Mouse (Mus musculus) embryonic facial prominence, embryonic 10.5 days (tissue): Measurements from ENCODE around the gene Cbr1. TPM values are rescaled to one million over a fixed set of nuclear protein-coding genes. Genes with fewer than 3 reads are reported as not detected.

Experiments
- DNase-seq: peaks from one replicate; pipeline ENCODE4 v3.0.0-alpha.2; 2017; ENCODE audit warnings: low spot score
- H3K27ac ChIP-seq: fragments of 300-500 bp; sonication (generic); replicated peaks from 2 replicates; pipeline ENCODE4 v1.5.1; 2016; ENCODE audit warnings: mild to moderate bottlenecking
- H3K27me3 ChIP-seq: fragments of 300-500 bp; sonication (generic); replicated peaks from 2 replicates; pipeline ENCODE4 v1.6.1; 2016; ENCODE audit warnings: low read depth, mild to moderate bottlenecking; ENCODE audit not compliant: poor library complexity, severe bottlenecking
- H3K36me3 ChIP-seq: fragments of 300-500 bp; sonication (generic); replicated peaks from 2 replicates; pipeline ENCODE4 v1.6.1; 2016; ENCODE audit warnings: mild to moderate bottlenecking, moderate library complexity
- H3K4me1 ChIP-seq: fragments of 300-500 bp; sonication (generic); 2 replicates; pipeline ENCODE4 v1.6.1; 2016
- H3K4me3 ChIP-seq: fragments of 300-500 bp; sonication (generic); 2 replicates; pipeline ENCODE4 v1.5.1; 2016; ENCODE audit warnings: mild to moderate bottlenecking, moderate library complexity
- H3K9me3 ChIP-seq: fragments of 300-500 bp; sonication (generic); 2 replicates; pipeline ENCODE4 v1.6.1; 2016; ENCODE audit warnings: mild to moderate bottlenecking
- WGBS: fragments of 180-500 bp; shearing (Covaris S2); methylation state at CpG from one replicate; pipeline ENCODE4 v1.1.7; 2016; 5-methylcytosine and 5-hydroxymethylcytosine counted together
- polyA plus RNA-seq: library from polyadenylated mRNA; unstranded; fragments of >200 nt; fragmentation: Nextera tagmentation; extraction: Ambion mirVana; gene quantifications from 2 replicates; pipeline ENCODE4 v1.2.1, GENCODE M21; 2016

Cbr1 gene
- polyA plus RNA-seq, 1 experiment from 2014 or later = 111 TPM

DNA sequence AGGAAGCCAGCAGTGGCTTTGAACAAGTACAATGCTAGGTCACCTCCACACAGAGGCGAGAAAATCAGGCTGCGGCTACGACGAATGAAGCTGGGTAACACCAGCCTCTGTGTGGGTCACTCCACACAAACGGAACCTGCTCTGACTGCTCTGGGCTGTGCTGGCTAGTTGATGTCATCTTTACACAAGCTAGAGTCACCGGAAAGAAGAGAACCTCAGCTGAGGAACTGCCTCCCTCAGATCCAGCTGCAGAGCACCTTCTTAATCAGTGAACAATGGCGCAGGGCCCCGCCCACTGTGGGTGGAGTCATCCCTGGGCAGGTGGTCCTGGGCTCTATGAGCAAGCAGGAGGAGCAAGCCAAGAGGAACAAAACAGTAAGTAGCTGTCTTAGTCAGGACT is 19.3 kb upstream of the Cbr1 start:
- H3K4me1 ChIP-seq = peaks cover 23% of the 10 kb centered on the region
- 66% methylated on average over 8 of the region's 8 CpGs for WGBS
- H3K36me3 ChIP-seq = peaks cover 55% of the 10 kb centered on the region
- no peak for DNase-seq
- H3K27me3 ChIP-seq = no peaks in the 10 kb centered on the region
- no peak overlapping the region for H3K4me3 ChIP-seq
- H3K27ac ChIP-seq = no peak overlapping the region
- H3K9me3 ChIP-seq = no peaks in the 10 kb centered on the region

DNA sequence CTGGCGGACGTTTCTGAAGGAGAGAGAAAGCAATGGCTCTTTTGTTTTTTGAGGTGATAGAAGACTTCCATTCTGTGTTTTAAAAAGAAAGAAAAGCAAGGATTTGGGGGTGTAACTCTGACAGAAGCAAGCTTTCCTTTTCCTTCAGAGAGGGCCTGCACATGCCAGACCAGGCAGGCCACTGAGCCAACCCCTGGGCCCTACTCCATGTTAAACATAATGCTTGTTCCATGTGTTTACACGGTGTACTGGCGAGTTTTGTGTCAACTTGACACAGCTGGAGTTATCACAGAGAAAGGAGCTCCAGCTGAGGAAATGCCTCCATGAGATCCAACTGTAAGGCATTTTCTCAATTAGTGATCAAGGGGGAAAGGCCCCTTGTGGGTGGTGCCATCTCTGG is 17.4 kb upstream of the Cbr1 start:
- no peak for DNase-seq
- H3K36me3 ChIP-seq = peaks cover 65% of the 10 kb centered on the region
- 74% methylated on average over 4 of the region's 4 CpGs for WGBS
- H3K27ac ChIP-seq = no peak overlapping the region
- H3K9me3 ChIP-seq = no peaks in the 10 kb centered on the region
- no peak overlapping the region for H3K4me3 ChIP-seq
- H3K27me3 ChIP-seq = no peaks in the 10 kb centered on the region
- H3K4me1 ChIP-seq = peaks cover 23% of the 10 kb centered on the region

DNA sequence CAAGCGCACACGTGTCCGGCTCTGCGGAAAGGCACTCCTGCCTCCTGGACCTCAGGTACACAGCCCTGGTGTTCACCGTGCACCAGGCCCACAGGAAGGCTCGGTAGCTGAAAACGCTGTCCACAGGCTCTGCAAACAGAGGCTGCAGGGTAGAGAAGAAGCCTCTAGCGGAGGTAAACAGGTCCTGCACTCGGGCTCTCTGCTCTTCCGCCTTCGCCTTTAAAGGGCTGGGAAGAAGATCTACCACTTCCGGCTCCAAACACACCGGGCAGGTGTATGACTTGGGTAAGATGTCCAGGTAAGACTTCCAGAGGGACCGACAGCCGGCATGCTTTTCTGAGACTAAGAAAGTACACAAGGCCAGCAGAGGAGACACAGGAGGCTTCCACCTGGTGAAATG is 14.7 kb upstream of the Cbr1 start:
- H3K4me3 ChIP-seq = no peak overlapping the region
- no peak overlapping the region for H3K27ac ChIP-seq
- H3K4me1 ChIP-seq = peaks cover 19% of the 10 kb centered on the region
- peaks cover 54% of the 10 kb centered on the region for H3K36me3 ChIP-seq
- WGBS = 94% methylated on average over 15 of the region's 15 CpGs
- DNase-seq = no peak
- no peaks in the 10 kb centered on the region for H3K9me3 ChIP-seq
- H3K27me3 ChIP-seq = no peaks in the 10 kb centered on the region

DNA sequence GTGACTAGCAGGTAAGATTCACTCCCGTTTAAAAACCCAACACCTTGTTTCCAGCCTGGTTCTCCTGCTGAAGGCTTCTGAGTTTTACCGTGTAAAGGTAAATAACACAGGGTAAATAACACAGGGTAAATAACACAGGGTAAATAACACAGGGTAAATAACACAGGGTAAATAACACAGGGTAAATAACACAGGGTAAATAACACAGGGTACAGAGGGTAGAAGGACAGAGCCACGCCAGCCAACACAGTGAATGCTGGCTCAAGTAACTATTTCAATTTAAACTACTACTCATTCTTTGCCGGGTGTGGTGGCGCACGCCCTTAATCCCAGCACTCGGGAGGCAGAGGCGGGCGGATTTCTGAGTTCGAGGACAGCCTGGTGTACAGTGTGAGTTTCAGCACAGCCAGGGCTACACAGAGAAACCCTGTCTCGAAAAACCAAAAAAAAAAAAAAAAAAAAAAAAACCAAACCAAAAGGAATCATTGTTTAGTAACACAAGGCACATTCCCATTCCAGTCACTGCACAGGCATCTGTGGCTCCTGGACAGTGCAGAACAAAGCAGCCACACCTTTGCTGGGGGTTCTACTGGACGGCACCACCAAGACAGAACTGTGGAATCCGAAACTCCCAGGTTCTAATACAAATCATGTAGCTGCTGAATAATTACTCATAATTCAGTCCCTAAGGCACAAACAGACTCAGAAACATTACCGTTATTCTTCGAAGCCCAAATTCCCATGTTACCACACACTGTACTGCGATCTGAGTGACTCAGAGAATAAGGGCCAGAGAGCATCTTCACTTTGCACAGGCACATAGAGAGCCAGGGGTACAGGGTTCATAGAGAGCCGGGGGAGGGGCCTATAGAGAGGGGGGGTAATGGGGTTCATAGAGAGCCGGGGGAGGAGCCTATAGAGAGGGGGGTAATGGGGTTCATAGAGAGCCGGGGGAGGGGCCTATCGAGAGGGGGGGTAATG is 13.9 kb upstream of the Cbr1 start:
- no peaks in the 10 kb centered on the region for H3K9me3 ChIP-seq
- WGBS = 95% methylated on average over 20 of the region's 20 CpGs
- DNase-seq = no peak
- no peak overlapping the region for H3K4me3 ChIP-seq
- H3K27me3 ChIP-seq = no peaks in the 10 kb centered on the region
- peaks cover 53% of the 10 kb centered on the region for H3K36me3 ChIP-seq
- H3K4me1 ChIP-seq = peaks cover 14% of the 10 kb centered on the region
- H3K27ac ChIP-seq = no peak overlapping the region

DNA sequence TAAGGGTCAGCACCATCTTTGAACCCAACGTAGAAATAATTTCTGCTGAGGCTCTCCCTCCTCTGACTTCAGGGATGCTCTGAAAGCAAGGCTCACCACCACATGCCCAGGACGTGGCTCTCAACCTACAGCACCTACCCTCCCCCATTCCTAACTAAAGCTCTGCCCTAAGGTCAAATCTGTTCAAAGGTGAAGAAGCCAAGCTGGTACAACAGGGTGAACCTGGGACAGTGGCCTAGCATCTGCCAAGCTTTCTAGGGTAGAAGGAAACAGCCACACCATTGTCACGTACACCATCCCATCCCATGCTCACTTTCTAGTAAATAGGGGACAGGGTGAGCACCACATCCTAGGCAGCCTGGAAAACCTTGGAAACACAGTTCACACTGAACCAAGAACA is 12.9 kb upstream of the Cbr1 start:
- peaks cover 7% of the 10 kb centered on the region for H3K4me1 ChIP-seq
- H3K36me3 ChIP-seq = peaks cover 63% of the 10 kb centered on the region
- 88% methylated on average over 3 of the region's 3 CpGs for WGBS
- no peaks in the 10 kb centered on the region for H3K27me3 ChIP-seq
- no peak overlapping the region for H3K27ac ChIP-seq
- DNase-seq = no peak
- H3K4me3 ChIP-seq = no peak overlapping the region
- no peaks in the 10 kb centered on the region for H3K9me3 ChIP-seq

DNA sequence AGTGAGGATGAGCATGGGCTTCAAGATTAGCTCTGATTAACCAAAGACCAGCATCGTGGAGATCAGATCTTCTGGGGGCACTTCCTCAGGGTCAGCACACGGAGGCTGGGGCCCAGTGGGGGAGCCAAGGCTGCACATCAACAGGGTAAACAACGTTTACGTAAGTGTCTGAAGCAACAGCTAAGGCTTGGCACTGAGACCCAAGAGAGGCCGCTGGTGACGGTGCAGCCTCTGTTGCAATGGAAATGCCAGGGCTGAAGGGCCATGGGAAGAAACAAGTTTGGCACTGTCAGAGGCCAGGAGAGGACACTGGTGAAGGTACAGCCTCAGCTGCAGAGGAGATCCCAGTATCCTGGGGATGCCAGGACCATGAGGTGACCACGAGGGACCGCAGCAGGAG is 12.2 kb upstream of the Cbr1 start:
- Histone ChIP-seq H3K4me1 (no peaks in the 10 kb centered on the region), H3K36me3 (peaks cover 70% of the 10 kb centered on the region), H3K27ac (no peak overlapping the region), H3K9me3 (no peaks in the 10 kb centered on the region), H3K4me3 (no peak overlapping the region), H3K27me3 (no peaks in the 10 kb centered on the region)
- 90% methylated on average over 8 of the region's 8 CpGs for WGBS
- DNase-seq = no peak

DNA sequence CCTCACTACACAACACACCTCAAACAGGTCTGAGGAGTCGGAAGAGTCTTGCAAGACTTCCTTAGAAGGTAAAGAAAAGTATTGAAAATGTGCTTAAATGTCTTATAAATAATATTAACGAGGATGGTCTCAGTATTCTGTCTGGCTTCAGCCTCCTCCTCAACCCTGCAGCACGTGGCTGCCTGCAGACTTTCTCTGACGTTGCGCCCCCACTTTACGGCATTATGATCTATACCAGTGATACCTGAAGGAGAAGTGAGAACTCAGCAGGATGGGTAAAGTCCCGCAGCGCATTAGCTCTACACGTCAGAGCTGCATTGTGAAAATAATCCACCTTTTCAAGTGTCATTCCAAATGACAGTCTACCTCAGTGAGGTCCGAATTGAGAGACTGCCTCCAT is 11.2 kb upstream of the Cbr1 start:
- no peak for DNase-seq
- no peaks in the 10 kb centered on the region for H3K27me3 ChIP-seq
- WGBS = 93% methylated on average over 10 of the region's 10 CpGs

DNA sequence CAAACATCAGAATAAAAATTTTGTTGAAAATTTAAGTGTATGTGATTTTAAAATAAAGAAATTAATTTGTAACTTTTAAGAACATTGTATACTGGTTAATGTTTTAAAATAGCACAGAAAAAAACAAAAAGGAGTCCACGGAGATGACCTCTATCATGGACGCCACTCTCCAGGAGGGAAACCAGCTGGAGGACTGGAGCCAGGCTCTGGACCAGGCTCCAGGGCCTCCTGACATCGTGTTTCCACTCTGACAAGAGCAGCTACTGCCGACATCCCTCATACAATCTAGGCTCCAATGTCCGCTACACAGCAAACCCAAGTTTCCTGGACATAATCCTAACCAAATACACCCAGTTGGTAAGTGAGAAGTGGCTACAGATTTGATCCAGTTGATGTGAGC is 9.9 kb upstream of the Cbr1 start:
- Histone ChIP-seq H3K9me3 (no peaks in the 10 kb centered on the region), H3K4me3 (no peak overlapping the region), H3K36me3 (peaks cover 56% of the 10 kb centered on the region), H3K4me1 (no peaks in the 10 kb centered on the region), H3K27me3 (no peaks in the 10 kb centered on the region), H3K27ac (no peak overlapping the region)
- WGBS = 91% methylated on average over 5 of the region's 5 CpGs
- no peak for DNase-seq

More for the DNA sequence above, 11.2 kb upstream of the Cbr1 start:
- no peak overlapping the region for H3K27ac ChIP-seq
- H3K9me3 ChIP-seq = no peaks in the 10 kb centered on the region
- no peaks in the 10 kb centered on the region for H3K4me1 ChIP-seq
- peaks cover 70% of the 10 kb centered on the region for H3K36me3 ChIP-seq
- no peak overlapping the region for H3K4me3 ChIP-seq

DNA sequence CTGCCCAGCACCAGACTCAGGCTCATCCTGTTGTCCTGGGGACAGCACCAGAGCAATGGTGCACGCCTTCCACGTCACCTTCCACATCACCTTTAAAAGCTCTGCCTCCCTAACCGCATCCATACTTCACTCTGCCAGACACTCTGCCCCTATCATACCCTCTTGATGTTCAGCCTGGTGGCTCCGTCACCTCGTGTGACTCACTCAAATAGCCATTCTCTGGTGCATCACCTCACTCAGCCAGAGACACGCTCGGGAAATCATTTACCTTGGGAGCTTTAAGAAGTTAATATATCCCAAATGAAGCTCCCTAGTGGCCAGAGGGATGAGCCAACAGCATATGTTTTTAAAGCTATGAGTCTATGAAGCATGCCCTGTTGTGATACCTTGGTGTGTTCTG is 8.8 kb upstream of the Cbr1 start:
- H3K27ac ChIP-seq = no peak overlapping the region
- no peaks in the 10 kb centered on the region for H3K27me3 ChIP-seq
- H3K36me3 ChIP-seq = peaks cover 52% of the 10 kb centered on the region
- 96% methylated on average over 7 of the region's 7 CpGs for WGBS
- no peaks in the 10 kb centered on the region for H3K4me1 ChIP-seq
- no peak for DNase-seq
- no peak overlapping the region for H3K4me3 ChIP-seq
- no peaks in the 10 kb centered on the region for H3K9me3 ChIP-seq

DNA sequence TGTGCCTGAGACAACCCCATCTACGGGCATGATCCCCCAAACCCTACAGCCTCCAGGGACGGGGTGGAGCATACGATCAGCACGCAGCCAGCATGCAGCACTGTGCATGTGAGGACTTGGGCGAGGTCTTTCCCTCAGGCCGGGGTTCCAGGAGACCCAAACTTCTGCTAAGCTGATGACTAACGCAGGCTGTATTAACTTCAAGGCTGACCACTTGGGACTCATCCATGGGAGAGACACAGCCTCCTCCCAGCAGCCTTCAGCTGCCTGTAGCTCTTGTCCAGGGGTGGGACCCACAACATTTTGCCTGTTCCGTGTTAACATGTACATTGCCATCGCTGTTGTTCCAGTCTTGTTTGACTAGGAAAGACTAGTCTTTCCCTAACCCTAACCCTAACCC is 8.1 kb upstream of the Cbr1 start:
- 96% methylated on average over 9 of the region's 9 CpGs for WGBS
- Histone ChIP-seq H3K27ac (no peak overlapping the region), H3K4me3 (no peak overlapping the region), H3K27me3 (no peaks in the 10 kb centered on the region), H3K36me3 (peaks cover 49% of the 10 kb centered on the region), H3K9me3 (no peaks in the 10 kb centered on the region), H3K4me1 (no peaks in the 10 kb centered on the region)
- DNase-seq = no peak

DNA sequence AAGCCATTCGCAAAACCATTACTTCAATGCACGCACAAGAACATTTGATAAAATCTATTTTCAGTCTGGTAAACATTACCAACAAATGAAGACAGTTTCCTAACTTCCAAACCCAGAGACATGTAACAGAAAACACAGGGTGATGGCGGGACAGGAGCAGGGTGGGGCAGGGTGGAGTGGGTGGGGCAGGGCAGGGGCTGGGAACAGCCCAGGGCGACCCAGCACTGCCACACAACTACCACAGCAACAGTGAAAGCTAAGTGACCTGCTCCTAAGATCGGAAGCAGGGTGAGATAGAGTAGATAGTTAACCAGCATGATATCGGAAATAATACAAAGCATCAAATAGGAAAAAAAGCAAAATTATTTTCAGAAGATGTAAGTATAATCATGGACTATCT is 6.2 kb upstream of the Cbr1 start:
- Histone ChIP-seq H3K4me3 (no peak overlapping the region), H3K9me3 (no peaks in the 10 kb centered on the region), H3K27ac (no peak overlapping the region), H3K27me3 (no peaks in the 10 kb centered on the region), H3K4me1 (peaks cover 13% of the 10 kb centered on the region), H3K36me3 (peaks cover 36% of the 10 kb centered on the region)
- no peak for DNase-seq
- 91% methylated on average over 6 of the region's 6 CpGs for WGBS

DNA sequence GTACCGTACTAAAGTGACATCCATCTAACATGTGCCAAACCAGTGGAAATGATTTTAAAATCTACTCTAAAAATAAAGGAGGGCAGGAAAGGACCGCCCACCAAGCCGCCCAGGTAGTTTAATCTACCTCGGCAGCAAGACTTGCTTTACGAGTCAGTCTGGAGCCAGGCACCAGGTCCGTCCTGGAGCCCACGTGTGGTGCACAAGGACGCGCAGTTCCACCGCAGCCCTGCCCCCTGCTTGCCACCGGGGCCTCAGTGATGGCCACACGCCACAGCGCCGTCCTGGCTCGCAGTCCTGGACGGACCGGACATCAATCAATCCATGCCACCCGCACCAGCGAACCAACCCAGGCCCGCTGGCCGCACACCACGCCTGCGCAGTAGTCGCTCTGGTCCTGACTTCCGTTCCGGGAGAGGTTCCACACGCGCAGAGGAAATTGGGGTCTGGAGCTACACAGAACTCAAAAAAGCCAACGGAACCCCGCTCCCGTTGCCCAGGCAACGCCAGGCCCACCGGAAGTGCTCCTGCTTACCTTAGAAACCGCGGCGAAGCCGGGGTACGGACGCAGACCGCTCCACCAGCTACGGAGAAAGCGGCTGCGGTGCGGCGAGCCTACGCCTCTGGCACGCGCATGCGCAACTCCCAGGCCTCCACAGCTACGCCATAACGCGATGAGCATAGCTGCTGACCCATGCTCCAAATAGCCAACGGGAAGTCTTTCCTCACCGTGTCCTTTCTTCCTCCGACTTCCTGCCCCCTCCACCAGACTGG is 2.0 kb upstream of the Cbr1 start, which contains the start of gene Setd4:
TSS of gene Setd4 (minus strand) at position 625 of the 774 bp plus-strand sequence.
- Histone ChIP-seq H3K4me3 (peak within 1 kb of the TSS; percentile 72), H3K9me3 (no peaks in the 10 kb centered on the region), H3K36me3 (peaks cover 3% of the 10 kb centered on the region; the same call in 1 of the 2 replicates), H3K4me1 (peaks cover 31% of the 10 kb centered on the region), H3K27ac (peak within 1 kb of the TSS; percentile 93), H3K27me3 (no peaks in the 10 kb centered on the region)
- WGBS = 2% methylated on average over 55 of the region's 55 CpGs
- peak; percentile 93 for DNase-seq
